Mouse (Mus musculus) MEL (cell line): ENCODE data around the gene Asns. TPM values are rescaled to one million over a fixed set of nuclear protein-coding genes. Genes with fewer than 3 reads are reported as not detected.

Experiments
- DNase-seq: peaks from one replicate; pipeline ENCODE4 v3.0.0; 2011; ENCODE audit warnings: low read depth, low spot score
- H3K27ac ChIP-seq: 2 replicates; pipeline ENCODE4 v1.5.1; 2012; ENCODE audit warnings: low read depth, mild to moderate bottlenecking, control low read depth, low read length, moderate library complexity; ENCODE audit not compliant: control insufficient read depth
- H3K27me3 ChIP-seq, 2 experiments: fragments of 150-350 bp in 1 of 2; sonication (generic) in 1 of 2; 2 replicates each; pipeline ENCODE4 v1.6.1; 2012; ENCODE audit warnings: low read length in 2 of 2, mild to moderate bottlenecking in 2 of 2, improper control_type of control experiment in 1 of 2, moderate library complexity in 1 of 2; ENCODE audit not compliant: insufficient read depth in 2 of 2, control insufficient read depth in 1 of 2
- H3K36me3 ChIP-seq, 2 experiments: 2 replicates each; pipeline ENCODE4 v1.6.1; 2012 to 2014; ENCODE audit warnings: low read length in 2 of 2, improper control_type of control experiment in 1 of 2, inconsistent platforms in 1 of 2, mild to moderate bottlenecking in 1 of 2; ENCODE audit not compliant: insufficient read depth in 2 of 2, control insufficient read depth in 1 of 2
- H3K4me1 ChIP-seq, 2 experiments: fragments of 150-350 bp in 1 of 2; sonication (generic) in 1 of 2; 2 replicates each; pipeline ENCODE4 v1.6.1; 2012; ENCODE audit warnings: low read length in 2 of 2, improper control_type of control experiment in 1 of 2, mild to moderate bottlenecking in 1 of 2; ENCODE audit not compliant: insufficient read depth in 2 of 2, control insufficient read depth in 1 of 2
- H3K4me3 ChIP-seq, 2 experiments: fragments of 150-350 bp in 1 of 2; sonication (generic) in 1 of 2; 2 replicates each; pipeline ENCODE4 v1.5.1; 2012; ENCODE audit warnings: low read depth in 2 of 2, low read length in 2 of 2, mild to moderate bottlenecking in 2 of 2, moderate library complexity in 2 of 2, control low read depth in 1 of 2, improper control_type of control experiment in 1 of 2; ENCODE audit not compliant: control insufficient read depth in 1 of 2, insufficient read depth in 1 of 2
- H3K79me2 ChIP-seq: 2 replicates; pipeline ENCODE4 v1.6.1; 2012; ENCODE audit warnings: mild to moderate bottlenecking, low read length, moderate library complexity; ENCODE audit not compliant: control insufficient read depth, poor library complexity, insufficient read depth
- H3K9ac ChIP-seq: 2 replicates; pipeline ENCODE4 v1.6.1; 2012; ENCODE audit warnings: low read depth, mild to moderate bottlenecking, control low read depth, low read length, moderate library complexity; ENCODE audit not compliant: control insufficient read depth, poor library complexity, severe bottlenecking
- H3K9me3 ChIP-seq: fragments of 150-350 bp; sonication (generic); replicated peaks from 2 replicates; pipeline ENCODE4 v1.6.1; 2012; ENCODE audit warnings: mild to moderate bottlenecking, low read length, improper control_type of control experiment, moderate library complexity; ENCODE audit not compliant: insufficient read depth
- CHD2 ChIP-seq: IDR thresholded peaks from 2 replicates; pipeline ENCODE4 v1.6.1; 2011; ENCODE audit warnings: low read length, improper control_type of control experiment
- E2F4 ChIP-seq: IDR thresholded peaks from 2 replicates; pipeline ENCODE4 v1.6.1; 2011; ENCODE audit warnings: low read depth, low read length, improper control_type of control experiment, borderline replicate concordance
- ETS1 ChIP-seq: IDR thresholded peaks from 2 replicates; pipeline ENCODE4 v1.6.1; 2012; ENCODE audit warnings: low read depth, mild to moderate bottlenecking, inconsistent platforms, low read length, improper control_type of control experiment, moderate library complexity
- GABPA ChIP-seq: IDR thresholded peaks from 2 replicates; pipeline ENCODE4 v1.6.1; 2012; ENCODE audit warnings: low read depth, mild to moderate bottlenecking, inconsistent platforms, low read length, improper control_type of control experiment, moderate library complexity
- KAT2A ChIP-seq: conservative IDR thresholded peaks from 2 replicates; pipeline ENCODE4 v1.6.1; 2012; ENCODE audit warnings: low read depth, low read length, improper control_type of control experiment, inconsistent platforms
- MXI1 ChIP-seq: IDR thresholded peaks from 2 replicates; pipeline ENCODE4 v1.6.1; 2011; ENCODE audit warnings: mild to moderate bottlenecking, low read depth, low read length, improper control_type of control experiment
- MYB ChIP-seq: IDR thresholded peaks from 2 replicates; pipeline ENCODE4 v1.6.1; 2011; ENCODE audit warnings: mild to moderate bottlenecking, low read depth, low read length, improper control_type of control experiment
- MYC ChIP-seq: IDR thresholded peaks from 2 replicates; pipeline ENCODE4 v1.6.1; 2011; ENCODE audit warnings: low read depth, mild to moderate bottlenecking, low read length, improper control_type of control experiment, moderate library complexity
- NRF1 ChIP-seq: IDR thresholded peaks from 2 replicates; pipeline ENCODE4 v1.6.1; 2014; ENCODE audit warnings: low read depth, mild to moderate bottlenecking, inconsistent platforms, low read length, improper control_type of control experiment, moderate library complexity; ENCODE audit not compliant: poor library complexity, insufficient read depth, severe bottlenecking
- POLR2A ChIP-seq, 2 experiments: IDR thresholded peaks; 2 replicates each; pipeline ENCODE4 v1.6.1; 2011 to 2012; ENCODE audit warnings: low read length in 2 of 2, mild to moderate bottlenecking in 2 of 2, control low read depth in 1 of 2, improper control_type of control experiment in 1 of 2, low read depth in 1 of 2, moderate library complexity in 1 of 2; ENCODE audit not compliant: control insufficient read depth in 1 of 2, insufficient read depth in 1 of 2, poor library complexity in 1 of 2
- POLR2AphosphoS5 ChIP-seq: IDR thresholded peaks from 2 replicates; pipeline ENCODE4 v1.6.1; 2012; ENCODE audit warnings: low read depth, borderline replicate concordance, mild to moderate bottlenecking, inconsistent platforms, low read length, moderate library complexity, mixed read lengths
- SIN3A ChIP-seq: IDR thresholded peaks from 2 replicates; pipeline ENCODE4 v1.6.1; 2012; ENCODE audit warnings: low read length, improper control_type of control experiment, inconsistent platforms
- TAL1 ChIP-seq: IDR thresholded peaks from 2 replicates; pipeline ENCODE4 v1.6.1; 2012; ENCODE audit warnings: mild to moderate bottlenecking, inconsistent platforms, low read length, moderate library complexity, mixed read lengths
- TBP ChIP-seq: IDR thresholded peaks from 2 replicates; pipeline ENCODE4 v1.8.0; 2011; ENCODE audit warnings: low read depth, low read length, improper control_type of control experiment
- UBTF ChIP-seq: IDR thresholded peaks from 2 replicates; pipeline ENCODE4 v1.6.1; 2012; ENCODE audit warnings: low read depth, mild to moderate bottlenecking, inconsistent platforms, low read length, improper control_type of control experiment, moderate library complexity, borderline replicate concordance; ENCODE audit not compliant: insufficient read depth
- USF2 ChIP-seq, 2 experiments: IDR thresholded peaks; 2 replicates each; pipeline ENCODE4 v1.6.1; 2011 to 2012; ENCODE audit warnings: improper control_type of control experiment in 2 of 2, low read length in 2 of 2, borderline replicate concordance in 1 of 2, inconsistent platforms in 1 of 2, low read depth in 1 of 2, mild to moderate bottlenecking in 1 of 2; ENCODE audit not compliant: insufficient read depth in 1 of 2
- ZNF384 ChIP-seq: IDR thresholded peaks from 2 replicates; pipeline ENCODE4 v1.6.1; 2012; ENCODE audit warnings: low read depth, mild to moderate bottlenecking, inconsistent platforms, low read length, improper control_type of control experiment
- polyA plus RNA-seq, 2 experiments: library from polyadenylated mRNA; stranded (reverse) in 1 of 2; unstranded in 1 of 2; fragments of >175 nt in 1 of 2; fragments of >200 nt in 1 of 2; gene quantifications; 2 replicates each; pipeline versions ENCODE4 v1.2.1 to v1.2.4; 2012; ENCODE audit warnings: low replicate concordance in 2 of 2, low read depth in 1 of 2; ENCODE audit not compliant: insufficient read length in 2 of 2, insufficient read depth in 1 of 2, missing spikeins in 1 of 2
- total RNA-seq: library from RNA; depleted of rRNA; stranded (reverse); fragments of 300-350 nt; gene quantifications from 2 replicates; pipeline ENCODE4 v1.2.3, GENCODE M21; 2012

Asns gene
- total and polyA plus RNA-seq, 3 experiments = 342 to 792 TPM; not detected in 1

GRCm38 (mm10) chr6:7708246-7708645 lies 15.2 kb upstream of the Asns start:
- no peak for TF ChIP-seq MYB
- TF ChIP-seq UBTF = no peak
- TF ChIP-seq ETS1 = no peak
- TF ChIP-seq USF2 (IDR thresholded peaks at IDR 0.05; ENCODE audit: borderline replicate concordance in 1 of 2, insufficient read depth in 1 of 2, low read depth in 1 of 2, low read length in 2 of 2) = no peak
- TF ChIP-seq CHD2 = no peak
- TF ChIP-seq ZNF384 = no peak
- TF ChIP-seq E2F4 = no peak
- no peak for TF ChIP-seq MXI1
- TF ChIP-seq KAT2A = no peak
- TF ChIP-seq GABPA = no peak
- no peak for TF ChIP-seq POLR2AphosphoS5
- no peak for TF ChIP-seq TAL1
- no peak for TF ChIP-seq MYC
- TF ChIP-seq, all 39 proteins: peak for 0
- peak overlapping the region; percentile 35 to 47; a peak in 3 of 4 replicates for H3K4me3 ChIP-seq
- no peaks in the 10 kb centered on the region for H3K9me3 ChIP-seq
- H3K4me1 ChIP-seq = peaks cover 0 to 4% of the 10 kb centered on the region in 2 experiments; a peak in 3 of 4 replicates
- no peaks in the 10 kb centered on the region for H3K79me2 ChIP-seq
- H3K36me3 ChIP-seq = peaks cover 0 to 2% of the 10 kb centered on the region in 2 experiments; a peak in 2 of 4 replicates
- no peaks in the 10 kb centered on the region for H3K27me3 ChIP-seq
- H3K27ac ChIP-seq = no peak overlapping the region
- peak; percentile 55 for DNase-seq
- 0 out of 2 replicates have a peak overlapping the region, but pooled peaks have one; percentile 22 for H3K9ac ChIP-seq

- Histone ChIP-seq H3K27me3 (no peaks in the 10 kb centered on the region), H3K27ac (no peak overlapping the region), H3K9me3 (no peaks in the 10 kb centered on the region), H3K79me2 (no peaks in the 10 kb centered on the region), H3K9ac (no peak overlapping the region), H3K4me3 (no peak overlapping the region), H3K36me3 (peaks cover 0 to 2% of the 10 kb centered on the region in 2 experiments; a peak in 2 of 4 replicates), H3K4me1 (peaks cover 0 to 4% of the 10 kb centered on the region in 2 experiments; a peak in 3 of 4 replicates)
- DNase-seq = no peak
- no peak for TF ChIP-seq KAT2A
- no peak for TF ChIP-seq UBTF
- TF ChIP-seq SIN3A = no peak
- TF ChIP-seq NRF1 = no peak
- no peak for TF ChIP-seq TBP
- no peak for TF ChIP-seq POLR2A (IDR thresholded peaks at IDR 0.05; ENCODE audit: control insufficient read depth in 1 of 2, insufficient read depth in 1 of 2, low read depth in 1 of 2, low read length in 2 of 2, poor library complexity in 1 of 2)
- TF ChIP-seq E2F4 = no peak
- TF ChIP-seq, all 39 proteins: peak for 0
These were observed 13.7 kb upstream of the Asns start for GRCm38 (mm10) chr6:7706796-7707195.
